Mouse (Mus musculus) cerebellum, postnatal 14 days (tissue): ENCODE measurements around the gene Tlx1.

ENCODE experiments used
- DNase-seq, 2 experiments: peaks; one replicate each; pipeline ENCODE4 v3.0.0; 2021; ENCODE audit warnings: mixed read lengths in 2 of 2

Tlx1 gene

DNA sequence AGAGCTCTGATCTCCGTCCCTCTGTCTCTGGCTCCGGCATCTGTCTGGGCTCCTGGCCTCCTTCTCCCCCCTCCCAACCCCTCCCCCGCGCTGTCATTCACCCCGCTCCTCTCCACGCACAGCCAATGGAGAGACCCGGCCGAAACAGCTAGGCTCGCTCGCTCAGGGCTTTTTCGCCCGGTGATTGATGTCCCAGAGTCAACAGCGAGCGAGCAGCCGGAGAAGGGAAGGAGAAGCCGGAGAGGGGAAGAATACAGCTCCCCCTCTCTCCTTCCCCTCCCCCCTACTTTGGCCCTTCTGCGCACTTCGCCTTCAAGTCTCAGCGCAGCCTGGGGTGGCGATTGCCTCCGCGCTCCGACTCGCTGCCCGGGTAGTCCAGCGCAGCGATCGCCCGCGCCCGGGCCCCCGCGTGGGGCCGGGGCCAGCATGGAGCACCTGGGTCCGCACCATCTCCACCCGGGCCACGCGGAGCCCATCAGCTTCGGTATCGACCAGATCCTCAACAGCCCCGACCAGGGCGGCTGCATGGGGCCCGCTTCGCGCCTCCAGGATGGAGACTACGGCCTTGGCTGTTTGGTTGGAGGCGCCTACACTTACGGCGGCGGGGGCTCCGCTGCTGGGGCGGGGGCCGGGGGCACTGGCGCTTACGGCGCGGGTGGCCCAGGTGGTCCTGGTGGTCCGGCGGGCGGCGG, at the start of gene Tlx1:
Gene Tlx1, plus strand, starts transcription at position 191 of the 692 bp plus-strand sequence.
- DNase-seq, result peak in 1 of 2 experiments; percentile 13

DNA sequence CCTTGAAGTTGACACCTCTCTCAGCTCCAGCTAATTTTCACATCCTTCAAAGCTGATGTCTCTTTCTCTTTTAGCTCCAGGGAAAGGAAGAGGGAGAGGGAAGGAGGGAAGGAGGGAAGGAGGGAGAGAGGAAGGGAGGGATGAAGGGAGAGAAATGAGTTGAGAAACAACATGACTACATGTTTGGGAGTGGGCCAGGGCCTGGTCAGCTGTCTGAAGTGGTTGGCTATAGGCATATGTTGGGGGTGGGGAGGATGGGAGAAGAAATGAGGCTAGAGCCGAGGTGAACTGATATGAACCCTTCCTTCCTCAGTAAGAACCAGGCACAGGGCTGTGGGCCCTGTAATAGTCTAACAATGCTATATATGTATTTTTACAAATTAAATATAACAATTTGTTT, 44.9 kb upstream of the Tlx1 start:
- peak in 1 of 2 experiments; percentile 55 for DNase-seq

DNA sequence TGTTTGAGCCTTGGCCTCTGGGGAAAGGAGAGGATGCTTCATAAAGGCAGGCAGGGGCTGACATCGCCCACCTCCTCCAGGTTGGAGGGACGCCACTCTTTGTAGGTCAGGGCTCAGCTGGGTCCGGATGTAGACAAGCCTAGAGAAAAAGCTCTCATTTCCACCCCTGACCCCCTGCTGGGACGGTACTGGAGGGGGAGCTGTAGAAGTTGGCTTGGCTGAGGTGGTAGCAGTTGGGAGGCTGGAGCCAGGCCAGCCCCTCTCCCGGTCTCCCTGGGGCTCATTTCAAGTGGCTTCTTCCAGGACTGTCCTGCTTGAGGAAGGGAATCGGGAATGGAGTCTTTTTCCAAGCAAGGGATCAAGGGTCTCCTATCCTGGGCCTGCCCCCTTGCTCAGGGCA, 43.8 kb upstream of the Tlx1 start:
- peak; percentile 45 to 66 for DNase-seq

DNA sequence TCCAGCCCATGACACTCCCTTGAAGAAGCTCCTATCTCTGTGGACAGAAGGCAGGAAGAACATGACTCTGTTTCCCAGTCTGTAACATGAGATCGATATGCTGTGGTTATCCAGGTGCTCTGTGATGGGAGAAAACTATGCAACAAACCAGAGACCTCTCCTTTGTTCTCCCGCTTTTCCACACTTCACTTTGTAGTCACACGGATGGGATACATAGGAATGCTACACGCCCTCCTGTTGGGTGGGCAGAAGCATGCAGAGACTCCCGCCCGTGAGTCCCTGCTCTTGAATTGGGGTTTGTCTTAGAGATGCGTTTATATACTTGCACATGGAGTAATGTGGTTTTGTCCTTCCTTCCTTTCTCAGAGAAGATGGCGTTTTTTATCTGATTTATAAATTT, 39.8 kb upstream of the Tlx1 start:
- no peak for DNase-seq

DNA sequence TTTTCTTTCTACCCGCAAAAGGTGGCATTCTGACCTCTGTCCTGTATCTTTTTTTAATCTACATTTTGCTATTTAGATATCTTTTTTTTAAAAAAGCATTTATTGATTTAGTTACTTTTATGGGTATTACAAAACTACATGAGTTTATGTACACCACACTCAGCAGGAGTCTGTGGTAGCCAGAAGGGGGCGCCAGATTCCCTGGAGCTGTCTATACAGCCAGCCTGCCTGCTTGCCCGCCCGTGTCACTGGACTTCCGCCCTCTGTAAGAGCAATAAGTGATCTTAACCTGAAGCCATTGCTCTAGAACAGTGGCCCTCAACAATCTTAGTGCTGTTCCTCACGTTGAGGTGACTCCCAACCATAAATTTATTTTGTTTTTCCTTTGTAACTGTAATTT, 38.0 kb upstream of the Tlx1 start:
- no peak for DNase-seq

DNA sequence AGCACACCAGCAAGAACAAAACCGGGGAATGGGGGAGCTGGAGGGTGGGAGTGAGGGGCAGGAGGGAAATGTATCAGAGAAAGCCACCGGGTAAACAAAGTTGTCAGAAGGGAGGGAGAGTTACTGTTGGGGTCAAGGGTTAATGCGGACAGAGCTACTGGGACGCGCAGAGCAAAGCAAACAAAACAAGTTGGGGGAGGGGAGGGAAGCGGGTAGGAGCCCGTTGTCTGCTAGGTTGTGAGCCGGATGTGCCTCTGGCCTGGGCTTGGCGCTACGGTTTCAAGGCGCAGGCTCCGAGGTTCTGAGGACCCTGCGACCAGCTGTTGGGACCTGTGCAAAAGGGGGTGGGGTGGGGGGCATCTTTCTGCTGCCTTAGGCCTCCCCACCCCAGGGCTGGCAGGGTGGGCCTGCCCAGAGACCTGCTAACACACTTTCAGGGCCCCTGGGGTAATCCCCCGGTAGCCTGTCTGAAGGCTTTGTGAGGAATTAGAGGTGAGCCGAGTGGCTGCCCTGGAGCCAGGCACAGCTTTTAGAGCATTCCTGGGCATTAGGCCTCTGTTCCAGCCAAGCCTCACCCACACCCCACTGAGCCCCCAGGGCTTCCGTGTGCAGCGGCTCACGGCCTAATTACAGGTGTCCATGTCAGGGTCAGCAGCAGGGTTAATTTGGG, 36.6 kb upstream of the Tlx1 start:
- DNase-seq, result no peak

DNA sequence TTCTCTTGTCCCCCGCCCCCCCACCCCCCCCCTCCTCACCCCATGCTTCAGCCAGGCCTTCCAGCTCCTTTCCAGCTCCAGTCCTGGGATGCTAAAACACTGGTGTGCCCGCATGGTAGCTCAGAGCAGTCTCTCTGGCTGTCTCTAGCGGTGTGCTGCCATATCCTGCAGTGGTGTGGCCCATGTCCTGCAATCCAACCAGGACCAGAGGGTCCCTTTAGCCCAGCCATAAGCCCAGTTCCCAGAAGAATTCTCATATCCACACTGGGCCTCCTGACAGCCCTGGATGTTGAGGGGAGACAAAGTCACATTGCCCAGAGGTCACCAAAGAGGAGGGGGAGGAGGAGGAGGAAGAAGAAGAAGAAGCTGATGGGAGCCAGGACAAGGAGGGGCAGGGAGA, 35.7 kb upstream of the Tlx1 start:
- no peak for DNase-seq

DNA sequence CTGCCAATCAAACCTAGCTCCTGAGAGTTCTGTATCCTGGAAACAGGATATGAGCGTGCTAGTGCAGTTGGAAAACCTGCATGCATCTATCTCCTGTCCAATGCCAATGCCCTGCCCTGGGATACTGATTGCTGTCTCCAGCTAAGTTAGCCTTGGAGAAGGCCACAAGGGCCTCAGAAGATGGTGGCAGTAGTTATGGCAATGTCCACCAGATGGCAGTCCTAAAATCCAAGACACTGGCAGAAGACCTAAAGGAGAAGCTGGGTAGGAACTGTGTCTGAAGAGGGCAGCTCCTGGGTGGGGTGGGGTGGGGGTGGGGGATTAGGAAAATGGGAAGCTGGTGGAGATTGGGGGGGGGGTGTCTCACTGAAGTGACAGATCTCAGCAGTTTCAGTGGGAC, 33.7 kb upstream of the Tlx1 start:
- peak; percentile 50 to 60 for DNase-seq

DNA sequence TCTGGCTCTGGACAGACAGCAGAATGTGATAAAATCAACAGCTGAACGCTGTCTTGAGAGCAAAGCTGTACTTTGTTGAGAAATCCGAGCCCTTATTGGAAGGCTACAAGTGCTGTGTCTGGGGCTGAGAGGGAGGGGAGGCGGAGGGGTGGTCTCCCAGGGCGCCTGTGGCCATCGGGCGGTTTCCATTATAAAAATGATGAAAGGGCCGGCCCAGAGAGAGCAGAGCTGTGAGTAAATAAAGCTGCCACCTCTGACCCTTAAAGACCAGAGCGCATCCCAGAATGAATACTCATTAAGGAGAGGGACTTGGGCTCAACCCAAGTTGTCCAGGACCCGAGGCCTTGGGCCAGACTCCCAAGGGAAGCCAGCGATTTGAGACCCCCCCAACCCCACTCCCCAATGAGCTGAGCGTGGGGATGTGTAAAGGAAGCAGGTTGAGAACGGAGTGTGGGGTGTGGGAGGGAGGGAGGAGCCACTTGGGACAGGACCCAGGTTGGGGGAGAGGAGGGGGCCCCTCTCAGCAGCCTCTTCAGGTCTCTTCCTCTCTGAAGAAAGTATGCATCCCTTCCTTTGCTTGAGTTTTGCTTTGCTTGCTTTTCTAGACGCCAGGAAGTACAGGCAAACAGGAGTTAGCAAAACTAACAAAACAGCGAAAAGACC, 18.4 kb upstream of the Tlx1 start:
- DNase-seq, result no peak

DNA sequence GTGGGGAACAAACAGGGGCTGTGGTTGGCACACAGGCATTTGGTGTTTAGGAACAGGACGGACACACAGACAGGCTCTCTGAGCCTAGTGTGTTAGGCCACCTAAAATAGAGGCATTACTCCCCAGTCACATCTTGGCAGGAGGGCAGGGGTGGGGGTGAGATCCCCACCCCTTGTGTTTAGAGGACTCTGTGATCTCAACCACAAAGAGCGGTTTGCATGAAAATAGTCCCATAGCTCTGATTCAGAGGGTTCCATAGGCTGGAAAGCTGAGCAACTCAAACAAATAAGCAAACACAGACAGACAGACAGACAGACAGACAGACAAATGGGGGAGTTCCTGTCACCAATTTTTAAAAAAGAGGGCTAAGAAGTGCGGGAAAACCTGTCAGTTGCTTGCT, 7.9 kb upstream of the Tlx1 start:
- DNase-seq, result no peak

DNA sequence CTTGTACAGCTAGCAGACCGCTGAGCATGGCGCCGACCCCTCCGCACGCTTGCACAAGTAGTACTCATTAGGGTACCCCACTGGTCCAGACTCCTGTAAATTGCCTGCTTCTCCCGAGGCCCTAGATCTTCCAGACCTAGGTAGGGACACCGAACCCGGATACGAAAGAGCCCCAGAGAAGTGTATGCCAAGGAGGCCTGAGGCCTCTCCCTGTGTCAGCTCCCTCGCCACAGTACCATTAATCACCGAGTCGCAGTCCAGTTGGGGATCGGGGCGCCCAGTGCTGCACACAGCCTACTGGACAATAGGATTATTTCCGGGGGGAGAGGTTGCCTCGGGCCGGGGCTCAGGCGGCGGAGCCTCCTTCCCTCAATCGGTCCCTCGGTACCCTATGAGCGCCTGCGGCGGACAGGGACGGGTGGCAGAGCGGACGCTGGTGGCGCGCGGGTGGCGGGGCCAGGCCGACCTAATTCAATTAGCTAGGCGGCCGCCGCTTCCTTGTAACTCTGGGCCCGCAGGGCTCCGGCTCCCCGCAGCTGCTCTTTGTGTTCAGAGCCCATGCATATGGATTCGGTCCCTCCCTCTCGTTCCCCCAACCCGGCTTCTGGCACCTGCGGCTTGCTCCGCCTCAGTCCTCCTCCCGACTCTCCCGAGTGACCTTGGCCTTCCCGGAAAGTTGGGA, 7.1 kb upstream of the Tlx1 start:
- DNase-seq, result no peak

DNA sequence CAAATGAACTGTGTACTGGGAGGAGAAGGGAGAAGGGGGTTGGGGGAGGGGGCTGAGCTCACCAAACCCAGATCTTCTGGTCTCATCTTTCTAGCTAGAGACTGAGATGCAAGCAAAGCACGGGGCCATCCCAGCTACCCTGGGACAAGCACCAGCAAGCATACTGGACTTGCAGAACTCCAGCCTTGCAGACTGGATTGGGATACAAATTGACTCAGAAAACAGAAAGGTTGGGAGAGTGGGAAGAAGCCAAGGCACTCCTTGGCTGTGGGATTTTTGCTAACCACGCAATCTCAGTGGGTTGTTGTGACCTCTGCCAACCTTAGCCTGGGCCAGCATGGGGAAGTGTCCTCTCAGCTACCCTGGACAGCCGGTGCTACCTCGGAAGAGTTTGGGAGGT, 3.4 kb upstream of the Tlx1 start:
- no peak for DNase-seq

DNA sequence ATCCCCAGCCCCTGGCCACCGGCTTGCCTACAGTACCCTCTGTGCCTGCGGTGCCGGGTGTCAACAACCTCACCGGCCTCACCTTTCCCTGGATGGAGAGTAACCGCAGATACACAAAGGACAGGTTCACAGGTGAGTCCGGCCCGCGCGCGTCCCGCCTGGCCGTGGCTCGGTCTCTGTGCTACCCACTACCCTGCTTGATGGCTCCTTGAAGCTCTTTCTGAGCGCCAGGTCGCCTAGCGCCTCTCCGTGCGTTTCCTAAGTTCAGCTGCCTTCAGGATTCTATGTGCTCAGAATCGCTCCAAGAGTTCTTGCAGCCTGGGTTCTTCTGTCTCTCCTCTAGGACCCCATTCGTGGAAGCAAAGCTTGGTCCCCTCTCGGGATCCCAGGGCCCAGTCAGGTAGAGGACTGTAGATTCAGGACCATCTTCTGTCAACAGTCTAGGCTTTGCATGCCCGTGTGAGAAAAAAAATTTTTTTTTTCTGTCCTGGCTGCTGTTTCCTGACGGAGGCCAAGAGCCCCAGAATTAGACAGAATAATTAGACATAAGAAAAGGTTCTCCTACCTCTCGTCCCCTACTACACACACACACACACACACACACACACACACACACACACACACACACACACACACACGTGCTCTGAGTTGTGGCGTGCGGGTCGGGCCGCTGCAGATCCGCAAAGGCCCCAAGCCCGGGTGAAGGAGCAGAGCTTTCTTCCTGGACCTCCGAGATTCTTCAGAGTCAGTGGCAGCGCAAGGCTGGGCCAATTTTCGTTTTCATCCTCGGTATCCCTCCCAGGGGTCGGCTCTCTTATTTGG, 1.1 kb downstream of the Tlx1 start:
- DNase-seq, result peak in 1 of 2 experiments; percentile 7

DNA sequence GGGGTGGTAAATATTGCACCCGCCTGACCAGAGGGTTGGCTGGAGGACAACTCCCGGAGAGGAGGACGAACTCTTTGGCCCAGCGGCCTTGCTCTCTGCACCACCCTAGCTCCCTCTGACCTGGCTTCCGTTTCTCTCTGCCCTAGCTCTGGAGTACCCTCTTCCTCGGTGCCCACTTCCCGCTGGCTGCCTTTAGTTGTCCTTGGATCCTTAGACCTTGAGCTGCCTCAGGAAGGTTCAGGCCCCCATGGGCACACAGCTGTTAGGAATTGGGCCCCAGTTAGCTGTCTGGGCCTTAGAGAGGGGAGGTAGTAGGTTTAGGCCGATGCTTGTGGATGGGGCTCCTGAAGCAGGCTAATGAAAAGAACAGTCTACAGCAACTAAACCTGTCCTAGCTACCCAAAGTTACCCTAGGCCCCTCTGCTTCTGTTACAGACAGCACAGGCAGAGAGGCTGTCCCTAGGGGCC, 1.7 kb downstream of the Tlx1 start:
- DNase-seq, result peak in 1 of 2 experiments; percentile 7

DNA sequence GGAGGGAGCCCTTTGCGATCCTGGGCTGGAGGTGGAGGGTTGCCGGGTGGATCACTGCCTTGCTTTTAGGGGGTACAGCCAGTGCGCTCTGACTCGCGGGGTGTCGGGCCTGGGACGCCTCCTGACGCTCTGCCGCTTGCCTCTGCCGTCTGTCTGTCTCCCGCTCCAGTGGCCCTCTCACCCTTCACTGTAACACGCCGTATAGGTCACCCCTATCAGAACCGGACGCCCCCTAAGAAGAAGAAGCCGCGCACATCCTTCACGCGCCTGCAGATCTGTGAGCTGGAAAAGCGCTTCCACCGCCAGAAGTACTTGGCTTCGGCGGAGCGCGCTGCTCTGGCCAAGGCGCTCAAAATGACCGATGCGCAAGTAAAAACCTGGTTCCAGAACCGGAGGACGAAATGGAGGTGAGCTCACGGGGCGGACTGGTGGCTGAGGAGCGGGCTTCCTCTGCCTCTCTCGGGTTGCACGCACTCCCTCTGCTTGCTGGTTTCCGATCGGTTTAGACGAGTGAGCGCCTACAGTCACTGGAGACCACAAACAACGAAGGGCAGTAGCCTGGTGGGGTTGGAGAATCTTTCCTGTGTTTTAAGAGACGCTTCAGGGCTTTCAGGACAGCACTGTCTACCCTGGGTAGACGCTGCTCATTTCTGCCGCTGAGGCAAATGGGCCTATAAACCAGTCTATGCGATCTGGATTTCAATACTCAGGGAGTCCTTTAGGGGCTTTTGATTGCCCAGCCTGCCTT, 3.0 kb downstream of the Tlx1 start:
- peak in 1 of 2 experiments; percentile 15 for DNase-seq

DNA sequence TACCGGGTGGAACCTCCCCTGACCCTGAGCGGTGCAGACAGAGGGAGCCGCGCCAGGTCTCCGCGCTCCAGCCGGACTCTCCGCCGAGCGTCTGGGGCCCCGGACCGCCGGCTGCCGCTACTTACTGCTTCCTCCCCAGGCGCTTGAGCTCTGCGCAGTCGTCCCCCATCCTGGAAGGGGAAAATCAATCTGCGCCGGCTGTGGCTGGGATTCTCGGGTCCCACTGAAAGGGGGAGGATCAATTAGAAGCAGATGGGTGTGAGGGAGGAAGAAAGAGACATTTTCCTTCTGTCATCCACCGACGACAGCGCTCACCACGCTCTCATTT, 3.5 kb downstream of the Tlx1 start:
- peak in 1 of 2 experiments; percentile 13 for DNase-seq

DNA sequence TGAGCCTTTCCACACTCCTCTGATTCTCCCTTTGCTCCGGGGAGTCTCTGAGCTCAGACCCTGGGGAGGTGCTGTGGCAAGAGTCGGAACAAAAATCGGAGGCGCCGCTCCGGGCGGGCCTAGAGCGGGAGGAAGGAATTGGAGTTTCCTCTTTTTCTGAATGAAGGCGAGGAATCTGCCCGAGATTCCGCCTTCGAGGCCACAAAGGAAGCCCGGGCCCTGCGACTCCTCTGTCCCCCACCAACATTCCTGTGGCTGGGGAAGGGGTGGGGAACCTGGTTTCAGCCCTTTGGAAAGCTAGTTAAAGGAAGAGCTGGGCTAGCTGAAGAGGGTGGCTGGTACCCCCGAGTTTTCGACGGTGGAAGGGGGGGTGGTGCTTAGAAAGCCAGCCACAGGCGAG, 4.0 kb downstream of the Tlx1 start:
- peak in 1 of 2 experiments; percentile 6 for DNase-seq

DNA sequence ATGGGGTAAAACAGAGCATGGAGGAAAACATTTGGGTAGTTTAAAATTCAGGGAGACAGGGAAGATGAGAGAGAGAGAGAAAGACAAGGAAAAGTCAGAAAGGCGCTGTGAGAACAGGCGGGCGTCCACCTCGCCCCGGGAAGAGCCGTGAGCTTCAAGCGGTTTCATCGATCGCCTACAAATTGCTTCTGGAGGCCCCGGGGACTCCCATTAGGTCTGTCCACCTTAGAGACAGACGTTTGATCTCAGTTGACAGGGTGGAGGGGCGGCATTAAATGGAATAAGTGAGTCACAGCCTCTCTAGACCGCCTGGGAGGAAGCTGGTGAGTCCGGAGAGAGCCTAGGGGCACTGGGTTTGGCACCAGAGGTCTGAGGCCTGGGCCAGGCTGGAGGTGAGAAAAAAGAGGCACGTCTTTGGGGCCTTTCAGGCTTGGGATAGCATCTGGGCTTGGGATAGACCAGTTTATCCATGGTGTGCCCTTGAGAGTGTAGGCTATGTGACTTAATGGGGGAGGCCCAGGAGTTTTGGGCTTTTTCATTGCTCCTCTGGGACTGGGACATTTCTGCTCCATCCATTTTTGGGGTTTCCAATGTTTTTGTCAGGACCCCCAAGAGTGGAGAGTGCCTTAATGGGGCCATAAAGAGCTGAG, 4.8 kb downstream of the Tlx1 start:
- DNase-seq, result no peak

DNA sequence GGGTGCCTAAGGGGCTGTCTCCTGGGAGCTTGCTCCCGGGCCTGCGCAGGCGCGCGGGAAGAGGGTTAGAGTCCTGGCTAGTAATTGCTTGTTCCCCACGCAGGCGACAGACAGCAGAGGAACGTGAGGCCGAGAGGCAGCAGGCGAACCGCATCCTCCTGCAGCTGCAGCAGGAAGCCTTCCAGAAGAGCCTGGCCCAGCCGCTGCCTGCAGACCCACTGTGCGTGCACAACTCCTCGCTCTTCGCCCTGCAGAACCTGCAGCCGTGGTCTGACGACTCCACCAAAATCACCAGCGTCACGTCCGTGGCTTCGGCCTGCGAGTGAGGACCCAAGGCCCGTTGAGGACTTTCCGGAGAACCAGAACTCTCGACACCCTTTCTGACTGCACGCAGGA, 5.3 kb downstream of the Tlx1 start:
- DNase-seq, result no peak

DNA sequence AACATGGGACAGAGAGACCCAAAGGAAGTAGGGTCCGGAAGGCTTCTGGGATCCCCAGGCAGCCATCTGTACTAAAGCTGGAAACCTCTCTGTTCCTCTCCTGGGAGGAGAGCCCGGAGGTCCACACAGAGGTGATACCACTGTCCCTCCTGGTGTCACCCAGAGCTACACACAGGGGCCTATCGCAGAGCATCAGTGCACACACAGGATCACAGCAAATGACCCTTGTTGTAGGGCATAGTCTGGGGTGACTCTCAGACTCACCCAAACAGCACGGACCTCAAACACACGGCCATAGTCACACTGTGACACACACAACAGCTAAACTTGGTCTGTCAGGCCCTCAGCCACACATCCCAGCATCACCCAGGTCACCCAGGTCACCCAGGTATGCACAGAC, 5.9 kb downstream of the Tlx1 start:
- DNase-seq, result no peak

DNA sequence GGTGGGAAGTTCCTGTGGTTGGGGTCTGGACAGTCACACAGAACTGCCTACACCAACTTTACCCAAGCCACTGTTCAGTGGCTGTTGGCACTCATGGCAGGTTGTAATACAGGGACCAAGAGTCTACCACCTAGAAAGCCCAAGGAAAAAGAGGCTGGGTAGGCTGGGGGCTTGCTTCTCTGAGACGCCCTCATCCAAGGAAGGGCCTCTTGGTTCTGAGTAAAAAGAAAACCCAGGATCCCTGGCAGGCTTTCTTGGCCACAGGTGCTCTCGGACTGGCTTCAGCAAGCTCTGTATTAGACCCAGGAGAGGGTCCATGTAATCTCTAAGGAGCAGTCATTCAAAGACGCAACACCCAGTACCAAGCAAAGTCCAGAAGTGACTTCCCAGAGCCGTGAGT, 7.7 kb downstream of the Tlx1 start:
- DNase-seq, result no peak
